Mouse (Mus musculus) midbrain, embryonic 16.5 days (tissue): ENCODE data around the gene Gnl3l. TPM values are rescaled to one million over a fixed set of nuclear protein-coding genes. Genes with fewer than 3 reads are reported as not detected.

Experiments
- ATAC-seq: fragments of 200-750 bp; cut with Nextera tagmentation; 2 replicates; pipeline ENCODE4 v1.8.0; 2017; ENCODE audit warnings: moderate TSS enrichment
- H3K27ac ChIP-seq: fragments of 300-500 bp; sonication (generic); 2 replicates; pipeline ENCODE4 v1.5.1; 2014; ENCODE audit warnings: mild to moderate bottlenecking, low read length, mixed read lengths
- H3K27me3 ChIP-seq: fragments of 300-500 bp; sonication (generic); 2 replicates; pipeline ENCODE4 v1.6.1; 2014; ENCODE audit warnings: low read depth, low read length, mixed read lengths; ENCODE audit not compliant: control insufficient read depth, insufficient read depth
- H3K36me3 ChIP-seq: fragments of 300-500 bp; sonication (generic); 2 replicates; pipeline ENCODE4 v1.6.1; 2014; ENCODE audit warnings: mild to moderate bottlenecking, low read length, moderate library complexity, mixed read lengths; ENCODE audit not compliant: control insufficient read depth, insufficient read depth
- H3K4me1 ChIP-seq: fragments of 300-500 bp; sonication (generic); 2 replicates; pipeline ENCODE4 v1.6.1; 2014; ENCODE audit warnings: mild to moderate bottlenecking, low read length, mixed read lengths; ENCODE audit not compliant: control insufficient read depth, insufficient read depth
- H3K4me2 ChIP-seq: fragments of 300-500 bp; sonication (generic); 2 replicates; pipeline ENCODE4 v1.6.1; 2014; ENCODE audit warnings: mild to moderate bottlenecking, low read length, mixed read lengths
- H3K4me3 ChIP-seq: fragments of 300-500 bp; sonication (generic); 2 replicates; pipeline ENCODE4 v1.5.1; 2014; ENCODE audit warnings: low read depth, mild to moderate bottlenecking, low read length, moderate library complexity, mixed read lengths
- H3K9ac ChIP-seq: fragments of 300-500 bp; sonication (generic); 2 replicates; pipeline ENCODE4 v1.6.1; 2014; ENCODE audit warnings: low read depth, low read length, mixed read lengths
- H3K9me3 ChIP-seq: fragments of 300-500 bp; sonication (generic); replicated peaks from 2 replicates; pipeline ENCODE4 v1.6.1; 2014; ENCODE audit warnings: mild to moderate bottlenecking, low read length, mixed read lengths; ENCODE audit not compliant: control insufficient read depth, poor library complexity, severe bottlenecking
- WGBS: fragments of 180-500 bp; shearing (Covaris S2); extraction: QIAGEN DNeasy Blood & Tissue Kit; methylation state at CpG from one replicate; pipeline ENCODE4 v1.1.7; 2014; 5-methylcytosine and 5-hydroxymethylcytosine counted together
- polyA plus RNA-seq: library from polyadenylated mRNA; unstranded; fragments of >200 nt; fragmentation: Nextera tagmentation; extraction: Ambion mirVana; gene quantifications from 2 replicates; pipeline ENCODE4 v1.2.1, GENCODE M21; 2015

Gene Gnl3l
- polyA plus RNA-seq: 94.7 and 95.9 TPM in 2 replicates

GRCm38 (mm10) chrX:151016938-151017877 is at the start of gene Gnl3l:
TSS of gene Gnl3l (minus strand) at chrX:151017322.
- Histone ChIP-seq H3K4me1 (0 out of 2 replicates have a peak, but pooled peaks cover 4% of the 10 kb centered on the region), H3K4me3 (peak within 1 kb of the TSS; percentile 48), H3K27me3 (no peaks in the 10 kb centered on the region), H3K4me2 (peak within 1 kb of the TSS; percentile 59), H3K27ac (peak within 1 kb of the TSS; percentile 89), H3K9me3 (no peaks in the 10 kb centered on the region), H3K9ac (peak within 1 kb of the TSS; percentile 52), H3K36me3 (no peaks in the 10 kb centered on the region)
- peak; percentile 97 for ATAC-seq
- 21% methylated on average over 41 of the region's 43 CpGs for WGBS

- no peaks in the 10 kb centered on the region for H3K4me1 ChIP-seq
- ATAC-seq: no peak
- H3K27ac ChIP-seq: no peak overlapping the region
- H3K27me3 ChIP-seq: no peaks in the 10 kb centered on the region
- no peak overlapping the region for H3K4me2 ChIP-seq
- no peaks in the 10 kb centered on the region for H3K36me3 ChIP-seq
- WGBS: 83% methylated on average over 7 of the region's 7 CpGs
- H3K4me3 ChIP-seq: no peak overlapping the region
- no peaks in the 10 kb centered on the region for H3K9me3 ChIP-seq
- no peak overlapping the region for H3K9ac ChIP-seq
These were observed 49.0 kb upstream of the Gnl3l start for GRCm38 (mm10) chrX:151066071-151066666.

GRCm38 (mm10) chrX:151061615-151062299 is 44.6 kb upstream of the Gnl3l start:
- no peaks in the 10 kb centered on the region for H3K9me3 ChIP-seq
- no peaks in the 10 kb centered on the region for H3K27me3 ChIP-seq
- H3K36me3 ChIP-seq: no peaks in the 10 kb centered on the region
- no peak overlapping the region for H3K27ac ChIP-seq
- WGBS: 82% methylated on average over 3 of the region's 3 CpGs
- ATAC-seq: no peak
- no peak overlapping the region for H3K4me2 ChIP-seq
- H3K4me3 ChIP-seq: no peak overlapping the region
- H3K4me1 ChIP-seq: no peaks in the 10 kb centered on the region
- no peak overlapping the region for H3K9ac ChIP-seq

GRCm38 (mm10) chrX:151059346-151059745 is 42.2 kb upstream of the Gnl3l start:
- H3K4me1 ChIP-seq: peaks cover 5% of the 10 kb centered on the region; the same call in 1 of the 2 replicates
- no peaks in the 10 kb centered on the region for H3K27me3 ChIP-seq
- no peaks in the 10 kb centered on the region for H3K36me3 ChIP-seq
- H3K9ac ChIP-seq: no peak overlapping the region
- WGBS: 85% methylated on average over 1 of the region's 1 CpGs
- no peak overlapping the region for H3K4me2 ChIP-seq
- no peak for ATAC-seq
- no peak overlapping the region for H3K27ac ChIP-seq
- no peak overlapping the region for H3K4me3 ChIP-seq
- no peaks in the 10 kb centered on the region for H3K9me3 ChIP-seq

DNA sequence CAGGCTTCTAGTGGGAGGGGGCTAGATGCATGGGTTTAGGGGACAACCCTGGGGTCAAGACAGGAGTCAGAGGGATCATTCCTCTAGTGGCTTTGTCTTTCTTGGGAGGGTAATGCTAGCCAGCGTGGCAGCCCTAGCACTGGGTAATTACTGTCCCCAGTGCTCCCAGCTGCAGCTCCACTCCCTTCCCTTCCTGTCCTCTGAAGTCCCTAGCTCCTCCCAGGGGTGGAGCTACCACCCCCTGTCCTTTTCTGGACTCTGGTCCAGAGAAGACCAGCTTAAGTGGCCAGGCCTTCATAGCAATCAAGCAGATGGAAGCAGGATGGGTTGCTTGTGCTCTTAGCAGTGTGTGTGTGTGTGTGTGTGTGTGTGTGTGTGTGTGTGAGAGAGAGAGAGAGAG is 38.4 kb upstream of the Gnl3l start:
- H3K9me3 ChIP-seq: no peaks in the 10 kb centered on the region
- H3K36me3 ChIP-seq: no peaks in the 10 kb centered on the region
- no peak overlapping the region for H3K4me3 ChIP-seq
- ATAC-seq: no peak
- no peaks in the 10 kb centered on the region for H3K27me3 ChIP-seq
- WGBS: 27% methylated on average over 1 of the region's 1 CpGs
- H3K27ac ChIP-seq: no peak overlapping the region
- H3K4me1 ChIP-seq: peaks cover 5% of the 10 kb centered on the region
- no peak overlapping the region for H3K9ac ChIP-seq
- H3K4me2 ChIP-seq: no peak overlapping the region

- no peak overlapping the region for H3K9ac ChIP-seq
- no peaks in the 10 kb centered on the region for H3K36me3 ChIP-seq
- peaks cover 14% of the 10 kb centered on the region for H3K4me1 ChIP-seq
- ATAC-seq: no peak
- H3K4me2 ChIP-seq: no peak overlapping the region
- 69% methylated on average over 5 of the region's 6 CpGs for WGBS
- H3K27me3 ChIP-seq: no peaks in the 10 kb centered on the region; the same call in 1 of the 2 replicates
- no peaks in the 10 kb centered on the region for H3K9me3 ChIP-seq
- H3K27ac ChIP-seq: no peak overlapping the region
- H3K4me3 ChIP-seq: no peak overlapping the region
These were observed 37.4 kb upstream of the Gnl3l start for GRCm38 (mm10) chrX:151054489-151054888.

GRCm38 (mm10) chrX:151050337-151050736 is 33.2 kb upstream of the Gnl3l start:
- no peak for ATAC-seq
- H3K4me2 ChIP-seq: no peak overlapping the region

GRCm38 (mm10) chrX:151049661-151050215 is 32.6 kb upstream of the Gnl3l start:
- no peak overlapping the region for H3K9ac ChIP-seq
- no peaks in the 10 kb centered on the region for H3K36me3 ChIP-seq
- no peaks in the 10 kb centered on the region for H3K9me3 ChIP-seq
- no peak overlapping the region for H3K4me3 ChIP-seq
- WGBS: 52% methylated on average over 8 of the region's 8 CpGs
- no peak for ATAC-seq
- H3K4me2 ChIP-seq: peak overlapping the region; percentile 79
- peaks cover 25% of the 10 kb centered on the region for H3K4me1 ChIP-seq
- no peak overlapping the region for H3K27ac ChIP-seq
- no peaks in the 10 kb centered on the region; the same call in 1 of the 2 replicates for H3K27me3 ChIP-seq

More at GRCm38 (mm10) chrX:151050337-151050736, 33.2 kb upstream of the Gnl3l start:
- Histone ChIP-seq H3K27me3 (no peaks in the 10 kb centered on the region; the same call in 1 of the 2 replicates), H3K27ac (no peak overlapping the region), H3K36me3 (no peaks in the 10 kb centered on the region), H3K9me3 (no peaks in the 10 kb centered on the region), H3K4me1 (peaks cover 26% of the 10 kb centered on the region), H3K9ac (no peak overlapping the region), H3K4me3 (no peak overlapping the region)
- 75% methylated on average over 7 of the region's 7 CpGs for WGBS
